Mouse (Mus musculus) liver, postnatal 0 days (tissue): ENCODE measurements around the gene Eef1akmt2.

Source experiments
- CTCF ChIP-seq: sonication (generic); IDR thresholded peaks from 2 replicates; pipeline ENCODE4 v1.5.1; 2016; ENCODE audit warnings: antibody characterized with exemption, low read depth
- EP300 ChIP-seq: IDR thresholded peaks from 2 replicates; pipeline ENCODE4 v1.6.1; 2016; ENCODE audit warnings: antibody characterized with exemption, low read depth, mild to moderate bottlenecking

- peak; percentile 97 for TF ChIP-seq CTCF
- TF ChIP-seq EP300 = no peak
These were observed 41.6 kb downstream of the Eef1akmt2 start for GRCm38 (mm10) chr7:132810879-132811278.
